Mouse (Mus musculus) kidney, adult 8-10 months (tissue): ENCODE results near the gene Nfatc2ip.
"Not testable (repeated sequence)": the region's sequence is repeated elsewhere in the genome, so short reads cannot be mapped to it uniquely, and the experiment has no call there.

Experiments
- DNase-seq, 2 experiments: peaks; one replicate each; pipeline ENCODE4 v3.0.0; 2022

Nfatc2ip gene

DNA sequence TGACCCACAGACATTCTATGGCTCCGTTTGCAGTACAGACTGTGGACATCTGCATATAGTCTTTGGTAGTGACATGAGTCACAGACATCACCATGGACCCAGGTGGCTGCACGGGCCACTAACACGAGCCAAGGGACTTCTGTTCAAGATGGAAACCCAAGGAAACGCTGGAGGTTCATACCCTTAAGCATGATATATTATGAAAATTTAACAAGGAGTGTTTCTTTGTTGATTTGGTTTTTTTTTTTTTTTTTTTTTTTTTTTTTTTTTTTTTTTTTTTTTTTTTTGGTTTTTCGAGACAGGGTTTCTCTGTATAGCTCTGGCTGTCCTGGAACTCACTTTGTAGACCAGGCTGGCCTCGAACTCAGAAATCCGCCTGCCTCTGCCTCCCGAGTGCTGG lies 6.0 kb upstream of the Nfatc2ip start:
- not testable (repeated sequence) for DNase-seq

DNA sequence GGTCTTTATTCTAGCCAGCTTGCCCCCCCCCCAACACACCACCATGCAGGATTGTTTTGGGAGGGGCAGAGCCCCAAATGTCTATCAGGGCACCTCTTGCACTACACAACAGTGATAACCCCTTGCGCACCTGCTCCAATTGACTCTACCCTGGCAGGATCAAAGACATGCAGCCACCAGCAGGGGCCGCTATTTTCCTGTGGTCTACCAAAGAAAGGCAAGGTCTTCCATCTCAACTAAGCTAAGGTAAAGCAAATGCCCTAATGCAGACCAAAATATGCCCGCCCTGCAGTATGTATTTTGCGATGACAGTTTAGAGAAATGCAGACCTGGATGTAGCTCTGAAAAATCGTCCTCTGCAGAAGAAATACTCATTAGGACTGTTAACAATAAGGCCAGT lies 3.0 kb upstream of the Nfatc2ip start:
- DNase-seq = peak; percentile 69 to 83

DNA sequence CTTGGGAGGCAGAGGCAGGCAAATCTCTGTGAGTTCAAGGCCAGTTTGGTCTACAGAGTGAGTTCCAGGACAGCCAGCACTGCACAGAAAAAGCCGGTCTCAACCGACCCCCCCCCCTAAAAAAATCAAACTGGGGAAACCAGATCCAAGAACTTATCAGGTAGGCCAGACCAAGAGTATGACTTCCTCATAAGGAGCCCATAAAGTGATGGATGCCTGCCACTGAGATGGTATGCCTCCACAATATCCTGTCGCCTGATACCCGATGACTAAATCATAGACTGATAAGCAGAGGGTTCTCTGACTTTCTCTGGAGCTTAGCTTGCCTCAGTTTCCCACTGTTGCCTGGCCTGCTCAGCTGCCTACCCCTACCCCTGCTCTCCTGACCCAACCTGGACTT lies 1.3 kb upstream of the Nfatc2ip start:
- no peak for DNase-seq

DNA sequence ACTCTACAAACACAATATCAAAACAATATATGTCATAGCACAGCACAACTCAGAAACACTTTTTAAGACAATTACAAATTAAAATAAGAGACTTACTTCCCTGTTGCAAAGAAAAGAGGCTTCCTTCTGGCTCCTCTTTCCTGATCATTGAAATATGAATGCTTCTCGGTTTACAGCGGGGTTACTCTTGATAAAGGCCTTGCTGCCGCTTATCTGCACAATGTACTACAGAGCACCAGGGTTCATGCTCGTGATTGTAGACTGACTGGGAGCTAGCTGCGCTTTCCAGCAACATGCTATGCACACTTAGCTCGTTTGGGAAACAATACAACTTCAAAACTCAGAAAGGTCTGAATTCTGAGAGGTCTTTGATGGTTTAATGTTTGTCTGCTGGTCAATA lies 684 bp upstream of the Nfatc2ip start:
- no peak for DNase-seq

DNA sequence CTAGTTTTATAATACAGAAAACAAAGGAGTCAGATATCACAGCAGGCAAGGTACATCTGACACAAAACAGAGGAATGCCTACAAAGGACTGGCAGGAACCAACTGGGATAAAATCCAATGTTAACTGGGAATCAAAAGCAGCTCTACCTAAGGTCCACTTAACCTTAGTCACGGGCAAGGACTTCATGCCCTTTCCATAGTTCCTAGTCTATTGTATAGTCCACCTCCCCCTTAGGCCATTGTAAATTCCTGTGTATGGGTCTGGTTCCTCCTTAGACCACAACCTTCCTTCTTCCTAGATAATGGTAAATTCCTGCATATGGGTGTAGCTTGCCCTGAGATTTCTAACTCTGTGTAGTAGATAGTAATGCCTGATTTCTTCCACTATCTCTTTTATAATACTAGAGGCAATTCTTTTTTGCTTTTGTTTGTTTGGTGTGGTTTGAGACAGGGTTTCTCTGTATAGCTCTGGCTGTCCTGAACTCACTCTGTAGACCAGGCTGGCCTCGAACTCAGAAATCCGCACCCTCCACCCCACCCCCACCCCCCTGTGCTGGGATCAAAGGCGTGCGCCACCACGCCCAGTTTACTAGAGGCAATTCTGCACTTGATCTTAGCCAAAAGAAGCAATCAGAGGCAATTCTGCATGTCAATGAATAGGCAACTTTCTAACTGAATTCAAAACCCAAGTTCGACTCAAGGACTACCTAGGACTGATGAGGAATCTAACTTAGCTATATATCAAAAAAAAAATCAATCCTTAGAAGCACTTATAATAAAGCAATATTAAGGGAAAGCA lies 4.3 kb downstream of the Nfatc2ip start:
- DNase-seq = not testable (repeated sequence)

DNA sequence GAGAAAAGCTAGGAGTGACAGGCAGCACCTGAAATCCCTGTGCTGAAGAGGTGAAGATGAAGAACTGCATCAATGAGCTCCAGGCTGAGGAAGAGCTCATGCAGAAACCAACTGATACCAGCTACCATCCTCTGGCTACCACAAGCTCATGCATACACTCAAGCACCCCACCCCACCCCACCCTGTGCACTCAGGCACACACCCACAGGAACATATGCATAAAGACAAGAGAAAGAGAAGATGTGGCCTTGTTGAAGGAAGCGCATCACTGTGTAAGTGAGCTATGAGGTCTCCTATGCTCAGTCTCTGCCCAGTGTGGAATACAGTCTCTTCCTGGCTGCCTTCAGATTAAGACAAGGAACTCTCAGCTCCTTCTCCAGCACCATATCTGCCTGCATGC lies 8.4 kb downstream of the Nfatc2ip start:
- no peak for DNase-seq

DNA sequence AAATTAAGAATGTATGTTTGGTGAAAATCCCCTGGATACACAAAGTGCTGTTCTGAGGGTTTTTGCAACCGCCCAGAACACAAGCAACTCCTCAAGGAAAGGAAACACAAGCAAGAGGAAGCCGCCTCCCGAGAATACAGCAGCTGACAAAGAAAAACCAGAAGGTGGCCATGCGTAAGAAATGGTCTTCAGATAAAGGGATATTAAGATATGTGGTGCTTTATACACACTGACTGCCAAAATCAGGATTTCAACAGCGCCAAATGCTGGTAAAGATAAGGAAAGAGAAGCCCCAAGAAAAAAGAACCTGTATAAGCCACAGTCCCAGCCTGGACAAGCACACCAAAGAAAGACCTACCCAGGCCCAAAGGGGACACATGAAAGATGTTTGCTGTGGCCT lies 13.0 kb downstream of the Nfatc2ip start:
- DNase-seq = no peak

DNA sequence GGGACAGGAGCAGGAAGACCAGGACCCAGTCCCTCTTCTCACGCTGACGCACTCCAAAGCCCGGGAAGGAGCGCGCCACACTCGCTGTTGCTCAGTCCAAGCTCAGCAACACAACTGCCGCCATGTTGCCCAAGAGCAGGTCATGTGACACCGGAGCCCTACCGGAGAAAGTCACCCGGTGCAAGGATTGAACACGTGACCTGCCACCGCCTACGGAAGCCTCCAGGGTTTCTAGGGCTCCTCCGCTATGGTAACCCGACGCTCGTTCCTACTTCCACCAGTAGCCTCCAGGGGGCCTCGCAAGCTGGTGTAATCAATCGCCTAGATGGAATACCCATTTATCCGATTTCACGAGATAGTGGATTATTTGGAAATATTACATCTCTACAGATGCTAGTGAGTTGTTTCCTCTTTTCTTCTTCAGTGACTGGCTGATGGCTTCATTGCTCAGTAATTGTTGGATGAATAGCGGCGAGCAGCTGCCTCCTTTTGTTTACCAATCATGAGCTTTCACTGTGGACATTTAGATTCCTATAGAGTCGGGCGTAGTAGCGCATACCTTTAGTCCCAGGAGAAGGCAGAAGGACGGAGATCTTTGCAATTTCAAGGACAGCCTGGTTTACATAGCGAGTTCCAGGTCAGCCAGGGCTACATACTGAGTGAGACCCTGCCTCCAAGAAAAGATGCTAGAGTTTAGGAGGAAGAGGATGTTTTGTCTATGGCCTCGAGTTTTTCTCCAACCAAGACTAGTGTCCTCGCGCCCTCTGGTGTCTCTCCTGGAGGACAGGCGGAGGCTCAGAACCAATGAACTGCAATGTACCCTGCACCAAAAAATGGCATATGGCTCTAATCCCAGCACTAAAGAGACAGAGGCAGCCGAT lies 19.0 kb downstream of the Nfatc2ip start, which contains the start of gene Spns1:
Gene Spns1 (minus strand): TSS at position 173 of the 881 bp plus-strand sequence.
- peak; percentile 97 to 99 for DNase-seq

DNA sequence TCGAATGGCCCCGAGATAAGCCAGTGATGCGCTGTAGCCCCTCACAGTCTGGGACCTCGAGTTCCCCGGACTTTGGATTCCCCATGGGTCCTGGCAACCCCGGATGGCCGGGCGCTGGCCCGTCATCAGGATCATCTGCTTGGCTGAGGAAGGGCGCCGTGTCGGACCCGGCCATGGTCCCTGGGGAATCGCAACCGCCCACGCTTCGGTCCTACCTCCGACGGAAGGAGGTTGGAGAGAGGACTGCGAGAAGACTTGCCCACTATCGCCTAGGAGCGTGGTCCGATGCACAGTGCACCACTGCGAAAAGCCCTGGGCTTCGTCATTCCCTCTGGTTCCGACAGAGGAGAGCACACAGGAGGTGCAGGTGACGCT lies 19.6 kb downstream of the Nfatc2ip start:
- DNase-seq = peak in 1 of 2 experiments; percentile 30

DNA sequence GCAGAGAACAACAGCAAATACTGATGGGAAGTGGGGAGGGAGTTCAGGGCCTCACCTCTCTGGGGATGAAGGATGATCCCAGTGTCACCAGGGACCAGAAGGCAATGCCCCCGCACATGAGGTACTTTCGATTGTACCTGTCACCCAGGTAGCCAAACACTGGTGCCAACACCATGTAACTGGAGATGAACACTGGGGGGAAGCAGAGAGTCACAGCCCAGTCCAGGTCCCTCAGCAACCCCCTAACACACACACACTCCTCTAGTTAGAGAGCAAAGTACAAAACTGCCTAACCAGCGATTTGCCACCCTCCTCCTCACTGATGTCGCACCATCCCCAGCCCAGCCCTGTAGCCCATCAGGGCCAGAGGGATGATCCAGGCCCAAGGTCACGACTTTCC lies 21.5 kb downstream of the Nfatc2ip start:
- DNase-seq = no peak

DNA sequence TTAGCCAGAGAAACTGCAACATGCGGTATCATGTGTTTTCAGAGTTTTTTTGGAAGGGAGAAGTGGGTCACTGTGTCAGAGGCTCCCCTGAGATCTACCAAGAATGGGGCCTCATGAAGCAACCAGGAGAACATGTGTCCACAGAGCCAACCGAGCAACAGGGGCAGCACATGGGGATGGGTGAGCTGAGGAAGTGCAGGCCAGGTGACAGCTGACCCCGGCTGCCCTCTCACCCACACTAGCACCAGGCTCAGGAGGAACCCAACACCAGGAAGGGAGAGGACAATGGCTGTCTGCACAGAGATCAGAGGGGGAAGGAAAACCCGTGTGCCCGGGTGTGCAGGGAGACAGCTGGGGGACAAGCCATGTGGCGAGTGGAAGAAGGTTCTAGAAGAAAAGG lies 22.0 kb downstream of the Nfatc2ip start:
- no peak for DNase-seq

DNA sequence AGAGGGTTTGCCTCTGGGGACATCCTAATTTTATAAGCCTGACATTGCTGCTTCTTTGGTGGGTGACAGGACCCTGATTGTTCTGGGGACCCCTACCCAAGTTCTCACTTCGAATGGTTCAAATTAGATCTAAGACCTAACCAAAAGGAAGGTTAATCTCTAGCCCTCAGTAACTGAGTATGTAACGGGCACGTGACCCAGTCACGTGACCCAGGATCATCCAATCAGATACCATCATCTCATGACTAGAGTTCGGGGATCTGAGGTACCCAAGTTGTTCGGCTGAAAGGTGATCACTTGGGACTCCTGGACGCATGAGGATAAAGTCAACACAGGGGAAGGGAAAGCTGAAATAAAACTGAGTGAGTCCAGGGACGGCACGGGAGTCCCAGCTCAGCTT lies 23.5 kb downstream of the Nfatc2ip start:
- no peak for DNase-seq

DNA sequence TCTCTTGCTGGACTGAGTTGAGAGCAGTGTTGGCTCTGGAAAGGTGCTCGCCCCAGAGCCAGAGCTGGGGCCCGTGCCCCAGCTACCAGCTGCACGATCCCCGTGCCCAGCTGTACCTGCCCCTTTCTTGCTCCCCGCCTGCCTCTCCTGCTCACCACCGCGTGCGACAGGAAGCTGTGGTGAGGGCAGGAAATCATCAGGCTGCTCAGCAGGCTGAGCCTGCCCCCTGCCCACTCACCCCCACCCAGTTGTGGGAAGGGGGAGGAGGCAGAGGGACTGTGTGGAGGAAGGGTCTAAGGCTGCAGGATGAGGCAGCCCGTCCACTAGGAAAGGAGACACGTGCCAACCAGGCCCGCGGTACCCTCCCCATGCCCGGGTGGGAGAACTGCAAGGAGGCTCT lies 27.1 kb downstream of the Nfatc2ip start, which contains the start of gene Lat:
Gene Lat (minus strand): TSS at position 178 of the 400 bp plus-strand sequence.
- no peak for DNase-seq

DNA sequence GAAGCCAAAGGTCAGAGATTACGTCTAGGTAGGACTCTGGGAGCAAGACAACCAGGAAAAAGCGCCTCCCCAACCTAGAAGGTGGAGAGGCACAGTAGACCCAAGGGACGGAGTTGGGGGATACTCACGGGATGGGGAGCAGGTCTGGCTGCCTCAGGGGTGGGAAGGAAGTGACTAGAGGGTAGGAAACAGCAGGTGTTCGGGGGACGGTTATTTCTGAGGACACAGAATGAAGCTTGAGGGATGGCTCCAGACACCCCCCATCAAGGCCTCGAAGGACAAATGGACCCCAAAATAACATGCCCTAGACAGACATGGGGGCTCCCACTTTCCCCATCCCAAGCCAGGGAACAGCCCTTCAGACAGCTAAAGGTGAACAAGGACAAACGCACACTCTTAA lies 28.2 kb downstream of the Nfatc2ip start:
- no peak for DNase-seq

DNA sequence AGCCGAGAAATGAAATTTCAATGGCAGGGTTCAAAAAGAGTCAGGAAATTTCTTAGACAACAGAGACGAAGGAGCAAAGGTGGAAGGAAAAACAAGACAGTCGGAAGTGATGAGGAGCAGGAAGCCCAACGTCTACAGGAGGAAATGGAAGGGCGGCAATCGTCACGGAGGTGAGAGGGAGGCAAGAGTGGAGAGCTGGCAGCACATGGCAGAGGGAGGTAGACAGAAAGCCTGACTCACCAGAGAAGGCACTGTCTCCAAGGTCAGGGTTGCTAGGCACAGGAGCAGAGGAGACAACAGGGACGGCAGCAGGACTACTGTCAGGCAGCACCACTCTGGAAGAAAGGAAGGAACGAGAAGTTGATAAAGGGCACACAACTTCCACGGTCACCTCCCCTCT lies 28.9 kb downstream of the Nfatc2ip start:
- no peak for DNase-seq

DNA sequence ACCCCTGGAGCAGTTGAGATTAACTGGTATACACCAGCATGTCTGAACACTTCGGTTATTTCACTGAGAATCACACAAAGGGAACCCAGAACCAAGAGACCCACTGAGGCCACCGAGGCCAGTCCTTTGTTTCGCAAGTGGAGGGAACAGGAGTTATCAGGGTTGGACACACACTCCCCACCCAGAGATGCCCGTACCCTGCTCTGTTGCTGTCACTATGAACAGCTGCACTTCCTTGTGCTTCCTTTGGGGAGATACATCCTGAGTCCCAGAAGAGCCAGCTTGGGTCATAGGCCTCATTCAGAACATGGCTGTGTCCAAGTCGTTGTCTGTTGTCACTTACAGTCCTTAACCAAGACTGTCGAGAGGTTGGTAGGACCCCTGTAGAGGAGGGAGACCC lies 33.5 kb downstream of the Nfatc2ip start:
- no peak for DNase-seq

DNA sequence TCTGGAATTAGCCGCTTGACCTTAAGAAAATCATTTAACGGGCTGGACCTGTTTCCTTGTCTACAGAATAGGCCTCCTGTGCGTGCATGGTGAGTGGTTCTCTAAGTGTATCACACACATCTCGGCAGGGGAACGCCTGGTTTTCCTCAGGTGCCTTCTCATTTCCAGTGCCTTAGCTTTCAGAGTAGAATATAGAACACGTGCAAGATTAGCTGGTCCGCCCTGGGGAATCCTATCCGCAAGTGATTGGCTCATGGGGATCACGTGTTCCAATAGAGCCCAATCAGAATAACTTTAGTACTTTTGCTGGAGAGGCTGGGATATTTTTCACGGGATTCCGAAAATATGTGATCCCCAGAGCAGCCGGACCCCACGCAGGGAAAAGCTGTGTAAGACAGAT lies 37.5 kb downstream of the Nfatc2ip start:
- no peak for DNase-seq

DNA sequence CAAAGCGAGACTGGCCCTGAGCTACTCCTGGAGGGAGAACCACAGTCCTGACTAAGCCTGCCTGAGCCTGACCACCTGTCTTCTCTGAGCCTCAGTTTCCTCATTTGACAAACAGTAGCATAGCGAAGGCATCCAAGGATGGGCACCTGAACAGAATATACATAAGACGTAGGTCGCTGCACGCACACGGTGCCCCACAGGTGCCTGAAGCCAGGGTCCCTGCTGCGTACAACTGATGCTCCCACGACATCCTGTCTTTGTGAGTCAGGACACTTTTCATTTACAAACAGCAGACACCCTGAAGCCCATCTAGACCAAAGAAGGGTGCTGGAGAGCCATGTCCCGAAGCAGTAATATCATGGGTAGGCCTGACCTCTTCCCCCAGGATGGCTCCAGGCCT lies 38.1 kb downstream of the Nfatc2ip start:
- no peak for DNase-seq

DNA sequence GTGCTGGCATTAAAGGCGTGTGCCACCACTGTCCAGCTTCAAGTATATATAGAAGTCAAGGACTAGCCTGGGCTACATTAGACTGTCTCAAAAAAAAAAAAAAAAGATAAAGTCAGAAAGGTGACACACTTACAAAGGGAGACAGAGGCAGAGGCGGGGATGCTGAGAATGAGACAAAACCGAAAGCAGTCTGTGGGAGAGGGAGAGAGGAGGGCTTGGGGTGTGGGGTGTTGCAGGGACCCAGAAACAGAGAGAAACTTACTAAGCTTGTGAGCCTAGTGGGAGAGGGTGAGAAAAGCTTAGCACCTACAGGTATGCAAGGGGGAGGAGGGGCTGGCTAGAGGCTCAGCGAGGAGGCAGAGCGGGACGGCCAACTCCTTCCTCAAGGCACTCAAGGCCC lies 38.7 kb downstream of the Nfatc2ip start:
- DNase-seq = no peak

DNA sequence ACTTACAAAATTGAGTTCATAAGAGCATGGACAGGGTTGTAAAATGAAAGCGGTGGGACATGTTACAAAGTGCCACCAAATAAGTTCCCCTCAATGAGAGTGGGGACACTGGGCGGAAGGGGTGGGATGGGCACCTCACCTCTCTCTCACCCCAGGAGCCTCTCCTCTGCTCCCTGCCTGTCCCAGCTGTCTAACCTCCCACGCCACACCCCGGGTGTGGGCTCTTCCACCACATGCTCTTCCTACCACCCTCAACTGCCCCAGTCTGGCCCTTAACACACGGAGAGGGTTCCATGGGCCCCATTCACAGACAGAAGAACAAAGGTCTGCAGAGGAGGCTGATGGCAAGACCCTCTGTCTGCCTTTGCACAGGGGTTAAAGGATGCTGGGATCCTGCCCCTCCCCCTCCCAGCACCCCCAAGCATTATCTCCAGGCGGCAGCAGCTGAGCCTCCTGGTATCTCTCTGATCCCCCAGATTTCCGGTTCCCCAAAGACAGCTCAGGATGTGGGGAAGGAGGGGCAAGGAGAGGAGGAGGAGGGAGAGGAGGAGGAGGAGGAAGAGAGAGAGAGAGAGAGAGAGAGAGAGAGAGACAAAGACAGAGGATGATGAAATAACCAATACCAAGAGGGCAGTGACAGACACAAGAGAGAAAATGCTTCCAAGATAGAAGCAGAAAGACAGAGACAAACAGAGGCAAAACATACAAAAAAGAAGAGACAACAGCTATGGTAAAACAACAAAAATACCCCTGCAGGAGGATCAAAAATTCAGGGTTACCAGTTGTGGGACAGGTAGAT lies 39.5 kb downstream of the Nfatc2ip start:
- no peak for DNase-seq

DNA sequence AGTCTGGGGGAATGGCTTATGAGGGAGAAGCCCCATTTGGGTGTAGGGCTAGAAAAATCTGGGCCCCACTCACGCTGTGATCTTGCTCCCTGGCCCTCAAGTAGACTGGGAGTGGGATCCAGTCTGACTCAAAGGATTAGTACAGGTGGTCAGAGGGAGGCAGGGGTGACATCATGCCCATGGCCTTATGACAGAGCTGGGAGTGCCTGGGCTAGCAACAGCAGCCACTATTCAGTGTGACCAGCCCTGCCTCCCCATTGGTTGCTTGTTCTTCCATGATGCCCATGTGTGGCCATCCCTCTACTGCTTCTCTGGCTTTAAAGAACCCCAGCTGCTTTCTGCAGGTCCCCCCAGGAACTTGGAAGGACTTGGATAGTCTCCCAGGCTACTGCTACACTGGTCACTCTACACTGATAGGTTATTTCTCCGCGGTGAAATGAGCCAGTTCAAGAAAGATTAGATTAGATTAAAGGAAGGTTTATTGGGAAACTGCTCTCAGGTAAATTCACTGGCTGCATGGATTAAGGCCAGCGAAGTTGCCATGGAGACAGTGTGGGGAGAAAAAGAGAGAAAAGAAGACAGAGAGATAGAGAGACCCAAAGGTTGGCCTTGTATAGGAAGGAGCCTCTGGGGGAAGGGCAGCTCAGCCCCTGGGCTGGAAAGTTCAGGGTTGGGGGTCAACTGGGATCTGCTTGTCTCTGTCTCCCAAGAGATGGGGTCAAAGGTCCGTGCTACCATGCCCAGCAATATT lies 40.5 kb downstream of the Nfatc2ip start:
- DNase-seq = no peak
